Comparison of ENCODE assay signal across 24 mouse cellular contexts in genomic region chrX:140094066-140094465, GRCm38 (mm10). TPM values are rescaled to one million over a fixed set of nuclear protein-coding genes. Genes with fewer than 3 reads are reported as not detected.
DNase-seq lines count a peak whose midpoint lies in the region; ATAC-seq lines count a peak whose summit lies in the region.
"Had no signal": no experiment of that assay in that cellular context is flagged by ENCODE, and none has a peak within 500 bp of the region (broad histone marks: within the 10 kb centered on the region; RNA-seq: fewer than 3 reads in every experiment).

No protein-coding gene starts in this region.

- no peak overlapping the region for H3K27ac ChIP-seq in heart, embryonic 12.5 days (ENCODE audit: poor library complexity, severe bottlenecking)
- H3K27ac ChIP-seq: embryonic facial prominence, embryonic 10.5 days; embryonic facial prominence, embryonic 12.5 days; forebrain, embryonic 13.5 days; forebrain, embryonic 15.5 days had no signal

- 71% methylated on average over 2 of the region's 2 CpGs for WGBS in heart, embryonic 12.5 days

- ATAC-seq in heart, embryonic 12.5 days (ENCODE audit: insufficient number of reproducible peaks, low FRiP score): no peak
- ATAC-seq: activated CD4-positive, CD25-positive, alpha-beta regulatory T cell, adult 4 months; forebrain, embryonic 13.5 days; forebrain, embryonic 15.5 days; forebrain, postnatal 0 days; Patski had no signal

- H3K4me2 ChIP-seq in heart, embryonic 12.5 days: no peak overlapping the region
- H3K4me2 ChIP-seq: embryonic facial prominence, embryonic 12.5 days; forebrain, embryonic 13.5 days; forebrain, embryonic 15.5 days had no signal

- no peaks in the 10 kb centered on the region for H3K27me3 ChIP-seq in heart, embryonic 12.5 days (replicated peaks)
- H3K27me3 ChIP-seq: forebrain, embryonic 15.5 days had no signal

- H3K4me1 ChIP-seq in heart, embryonic 12.5 days (replicated peaks): no peaks in the 10 kb centered on the region
- H3K4me1 ChIP-seq: embryonic facial prominence, embryonic 10.5 days; embryonic facial prominence, embryonic 12.5 days; forebrain, embryonic 13.5 days; forebrain, embryonic 15.5 days had no signal

- no peaks in the 10 kb centered on the region for H3K36me3 ChIP-seq in heart, embryonic 12.5 days
- H3K36me3 ChIP-seq: embryonic facial prominence, embryonic 10.5 days; embryonic facial prominence, embryonic 12.5 days; forebrain, embryonic 15.5 days; G1E had no signal

- H3K4me3 ChIP-seq in heart, embryonic 12.5 days: no peak overlapping the region
- H3K4me3 ChIP-seq: embryonic facial prominence, embryonic 10.5 days; embryonic facial prominence, embryonic 12.5 days; forebrain, embryonic 13.5 days; forebrain, embryonic 15.5 days had no signal

- no peak overlapping the region for H3K9ac ChIP-seq in heart, embryonic 12.5 days
- H3K9ac ChIP-seq: embryonic facial prominence, embryonic 12.5 days; forebrain, embryonic 13.5 days; forebrain, embryonic 15.5 days; forebrain, postnatal 0 days had no signal

- DNase-seq in ES-CJ7 (ENCODE audit: low read depth, low spot score) (peak; percentile 42), R1 (ENCODE audit: low read depth, low spot score) (peak; percentile 76)
- DNase-seq in urinary bladder, postnatal 14 days (ENCODE audit: low spot score): no peak
- no peak for DNase-seq in right cerebral cortex, adult 18-20 months
- DNase-seq: adrenal gland, adult 8-10 months; adrenal gland, postnatal 14 days; adrenal gland, postnatal 36 days; cerebellum, adult 11-12 months; cerebellum, adult 2 months; cerebellum, adult 9-10 months; cerebellum, postnatal 10 days; cerebellum, postnatal 25 days; forebrain, postnatal 0 days had no signal

- no peaks in the 10 kb centered on the region for H3K9me3 ChIP-seq in heart, embryonic 12.5 days (replicated peaks)
- H3K9me3 ChIP-seq: embryonic facial prominence, embryonic 10.5 days; embryonic facial prominence, embryonic 12.5 days; forebrain, embryonic 13.5 days; forebrain, embryonic 15.5 days; G1E had no signal

RNA-seq across cellular contexts. Expression of gene Pih1h3b, which starts 31.4 kb away (rescaled TPM):
- not detected in 2 replicates for polyA plus RNA-seq in heart, embryonic 12.5 days (2016; fragmentation: Nextera tagmentation; extraction: Ambion mirVana)
- polyA plus RNA-seq: C2C12; cerebellum, adult 2 months; cortical plate, adult 2 months; embryonic facial prominence, embryonic 10.5 days; embryonic facial prominence, embryonic 12.5 days; forebrain, embryonic 11.5 days; forebrain, embryonic 13.5 days; forebrain, embryonic 15.5 days; forebrain, postnatal 0 days; G1E; Patski had no signal

RNA-seq across cellular contexts. Expression of gene Nup62cl, which starts 31.6 kb away (rescaled TPM):
- 2.1 and 4.3 TPM in 2 replicates for polyA plus RNA-seq in heart, embryonic 12.5 days (2016; fragmentation: Nextera tagmentation; extraction: Ambion mirVana)
- polyA plus RNA-seq: activated CD4-positive, CD25-positive, alpha-beta regulatory T cell, adult 4 months; C2C12; G1E; Patski had no signal

Comparison
In these comparisons a context has a peak if more than half of its experiments do, and no peak if none do; other contexts are left out.
1. DNase-seq: peak in ES-CJ7 (single experiment) and R1 (single experiment); none in urinary bladder, postnatal 14 days (single experiment) and right cerebral cortex, adult 18-20 months (single experiment).